Mouse (Mus musculus) heart, adult 2 months (tissue): ENCODE measurements around the gene Hs3st1. TPM values are rescaled to one million over a fixed set of nuclear protein-coding genes. Genes with fewer than 3 reads are reported as not detected.

Source experiments
- DNase-seq, 2 experiments: peaks; one replicate each; pipeline ENCODE4 v3.0.0; 2021
- H3K27ac ChIP-seq: fragments of 200-600 bp; 2 replicates; pipeline ENCODE4 v1.8.1; 2022
- H3K27me3 ChIP-seq: fragments of 200-500 bp; 2 replicates; pipeline ENCODE4 v1.6.1; 2012; ENCODE audit warnings: mild to moderate bottlenecking, low read length, inconsistent platforms, mixed read lengths; ENCODE audit not compliant: control insufficient read depth, insufficient read depth
- H3K36me3 ChIP-seq: fragments of 200-500 bp; 2 replicates; pipeline ENCODE4 v1.6.1; 2012; ENCODE audit warnings: low read length, inconsistent platforms; ENCODE audit not compliant: control insufficient read depth, insufficient read depth
- H3K4me1 ChIP-seq: fragments of 200-500 bp; 2 replicates; pipeline ENCODE4 v1.6.1; 2011; ENCODE audit warnings: low read length; ENCODE audit not compliant: control insufficient read depth, insufficient read depth
- H3K4me3 ChIP-seq: fragments of 200-600 bp; 2 replicates; pipeline ENCODE4 v1.8.1; 2022
- H3K79me2 ChIP-seq: fragments of 200-500 bp; replicated peaks from 2 replicates; pipeline ENCODE4 v1.6.1; 2012; ENCODE audit warnings: mild to moderate bottlenecking, inconsistent platforms, low read length, moderate library complexity, mixed read lengths; ENCODE audit not compliant: control insufficient read depth, insufficient read depth
- H3K9ac ChIP-seq: fragments of 200-500 bp; 2 replicates; pipeline ENCODE4 v1.6.1; 2012; ENCODE audit warnings: low read depth, mild to moderate bottlenecking, control low read depth, inconsistent platforms, low read length, mixed read lengths
- CTCF ChIP-seq: fragments of 200-600 bp; IDR thresholded peaks from 2 replicates; pipeline ENCODE4 v1.8.1; 2022; ENCODE audit warnings: antibody characterized with exemption, mild to moderate bottlenecking, moderate library complexity
- EP300 ChIP-seq: fragments of 200-500 bp; IDR thresholded peaks from 2 replicates; pipeline ENCODE4 v1.6.1; 2011; ENCODE audit warnings: low read depth, low read length, control low read depth; ENCODE audit not compliant: insufficient read depth
- POLR2A ChIP-seq: fragments of 200-500 bp; IDR thresholded peaks from 2 replicates; pipeline ENCODE4 v1.6.1; 2011; ENCODE audit warnings: mild to moderate bottlenecking, low read depth, low read length, control low read depth; ENCODE audit not compliant: insufficient read depth
- WGBS: fragments of 180-500 bp; shearing (Covaris S2); methylation state at CpG from one replicate; pipeline ENCODE4 v1.1.7; 2018; 5-methylcytosine and 5-hydroxymethylcytosine counted together
- intact Hi-C: fragments of 180-260 bp; cut with DNase I; formaldehyde crosslinking; loops from one replicate; pipeline ENCODE4 v1.15.1; 2025
- polyA plus RNA-seq: library from polyadenylated mRNA; depleted of rRNA; stranded (reverse); fragments of >200 nt; gene quantifications from 2 replicates; pipeline ENCODE4 v1.2.3, GENCODE M21; 2012
- total RNA-seq, 2 experiments: library from RNA; stranded (reverse); gene quantifications; 2 replicates each; pipeline ENCODE4 v1.2.3; 2021

The Hs3st1 gene
- total and polyA plus RNA-seq, 3 experiments, result 4.3 to 13.3 (median 7.5) TPM

DNA sequence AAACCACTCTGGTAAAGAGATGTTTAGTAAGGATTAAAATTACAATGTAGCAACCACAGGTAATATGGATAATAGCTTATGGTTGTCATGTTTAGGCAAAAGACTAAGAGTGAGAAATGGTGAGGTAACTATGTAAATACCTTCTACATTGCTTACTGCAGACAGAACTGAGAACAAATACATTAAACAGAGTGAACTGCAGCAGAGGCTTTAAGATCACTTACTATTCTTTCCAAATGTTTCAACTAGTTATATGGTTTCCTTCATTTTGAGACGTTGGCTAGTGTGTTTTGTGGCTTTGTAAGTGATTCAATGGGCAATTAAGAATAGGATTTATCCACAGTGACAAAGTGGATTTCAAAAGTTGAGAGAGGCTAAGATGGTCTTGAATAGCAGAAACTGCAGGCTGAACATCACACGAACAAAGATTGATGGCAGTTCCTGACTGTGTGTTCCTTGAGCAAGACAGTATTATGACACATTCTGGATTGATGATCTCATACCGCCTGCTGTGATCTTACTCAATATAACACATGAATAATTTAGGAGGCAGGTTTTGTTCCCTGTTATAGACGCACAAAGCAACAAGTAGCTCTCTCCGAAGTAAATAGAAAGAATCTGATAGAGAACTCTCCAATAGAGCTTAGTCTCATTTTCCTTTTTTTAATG is 16.5 kb upstream of the Hs3st1 start:
- Histone ChIP-seq H3K27me3 (no peaks in the 10 kb centered on the region), H3K4me3 (no peak overlapping the region), H3K36me3 (no peaks in the 10 kb centered on the region), H3K9ac (no peak overlapping the region), H3K79me2 (no peaks in the 10 kb centered on the region), H3K4me1 (no peaks in the 10 kb centered on the region), H3K27ac (no peak overlapping the region)
- 78% methylated on average over 5 of the region's 5 CpGs for WGBS
- TF ChIP-seq POLR2A (no peak), EP300 (no peak), CTCF (no peak)
- DNase-seq, result no peak
- intact Hi-C loops, result no loop called here

DNA sequence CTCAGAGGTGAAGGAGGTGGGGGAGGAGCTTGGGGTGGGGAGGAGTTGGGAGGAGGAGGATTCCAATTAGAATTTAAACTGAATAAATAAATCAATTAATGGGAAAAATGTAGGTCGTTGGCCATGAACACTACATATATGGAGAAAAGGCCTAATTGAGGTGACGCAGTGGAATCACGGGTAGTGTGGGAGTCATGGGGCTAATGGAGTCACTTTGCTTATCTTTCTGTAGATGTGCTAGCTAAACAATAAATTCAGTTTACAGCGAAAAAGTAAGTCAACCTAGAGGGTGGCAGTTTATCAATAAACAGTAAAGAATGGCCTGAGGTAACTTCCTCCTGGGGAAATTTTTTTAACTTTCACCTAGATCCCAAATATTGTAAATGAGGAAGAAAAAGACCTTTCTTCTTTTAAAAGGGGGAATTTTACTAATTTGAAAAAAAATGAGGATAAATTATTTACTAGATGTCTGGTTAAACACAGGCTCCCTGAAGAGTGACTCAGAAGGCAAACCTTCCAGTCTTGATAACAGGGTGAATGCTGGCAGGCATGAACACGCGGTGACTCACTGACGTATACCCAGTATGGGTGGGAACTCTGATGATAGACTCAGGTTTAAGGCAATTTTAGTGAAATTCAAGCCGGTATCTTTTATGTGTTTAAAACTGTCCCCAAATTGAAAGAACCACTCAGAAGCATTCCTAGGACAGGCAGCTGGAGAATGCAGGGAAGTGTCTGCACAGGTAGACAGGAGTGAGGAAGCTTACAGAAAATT is 6.6 kb upstream of the Hs3st1 start:
- WGBS, result 64% methylated on average over 8 of the region's 8 CpGs
- Histone ChIP-seq H3K9ac (no peak overlapping the region), H3K36me3 (no peaks in the 10 kb centered on the region; the same call in 1 of the 2 replicates), H3K4me1 (no peaks in the 10 kb centered on the region; the same call in 1 of the 2 replicates), H3K27ac (no peak overlapping the region), H3K27me3 (no peaks in the 10 kb centered on the region), H3K4me3 (no peak overlapping the region), H3K79me2 (no peaks in the 10 kb centered on the region)
- TF ChIP-seq CTCF (no peak), EP300 (no peak), POLR2A (no peak)
- intact Hi-C loops, result no loop called here
- no peak for DNase-seq

DNA sequence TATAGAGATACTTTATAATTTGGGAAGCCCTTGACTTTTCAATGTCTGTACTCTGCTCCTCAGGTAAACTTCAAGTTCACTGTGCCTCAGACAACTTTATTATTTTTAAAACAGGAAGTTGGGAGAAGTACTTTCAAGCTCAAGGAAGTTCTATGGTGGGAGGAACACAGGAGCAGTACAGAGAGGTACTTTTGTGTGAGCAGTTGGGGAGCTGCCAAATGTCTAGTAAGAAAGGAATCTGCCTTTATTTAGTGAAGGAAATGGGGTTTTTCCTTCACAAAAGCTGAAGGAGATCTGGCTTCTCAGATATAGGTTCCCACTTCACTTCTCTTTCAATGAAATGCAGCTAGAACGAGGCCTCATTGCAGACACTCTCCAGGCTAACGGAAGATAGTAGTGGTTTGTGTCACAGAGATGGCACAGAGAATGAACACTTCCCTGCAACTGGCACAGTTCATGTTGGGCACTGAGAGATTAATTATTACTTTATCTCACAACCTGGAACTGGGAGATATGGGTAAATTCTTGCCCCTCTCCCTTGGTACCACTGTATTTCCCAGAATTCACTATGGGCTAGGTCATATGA is 3.7 kb upstream of the Hs3st1 start:
- H3K4me1 ChIP-seq, result no peaks in the 10 kb centered on the region; the same call in 1 of the 2 replicates
- no peak overlapping the region for H3K4me3 ChIP-seq
- no peaks in the 10 kb centered on the region for H3K79me2 ChIP-seq
- WGBS, result 35% methylated on average over 2 of the region's 2 CpGs
- TF ChIP-seq EP300 (no peak), CTCF (no peak), POLR2A (no peak)
- no peaks in the 10 kb centered on the region; the same call in 1 of the 2 replicates for H3K36me3 ChIP-seq
- H3K9ac ChIP-seq, result no peak overlapping the region
- DNase-seq, result no peak
- intact Hi-C loops, result loop anchor here (5.0 kb wide), 1 partner anchor 83 kb away; no protein-coding TSS in a partner anchor
- H3K27ac ChIP-seq, result no peak overlapping the region
- no peaks in the 10 kb centered on the region for H3K27me3 ChIP-seq

DNA sequence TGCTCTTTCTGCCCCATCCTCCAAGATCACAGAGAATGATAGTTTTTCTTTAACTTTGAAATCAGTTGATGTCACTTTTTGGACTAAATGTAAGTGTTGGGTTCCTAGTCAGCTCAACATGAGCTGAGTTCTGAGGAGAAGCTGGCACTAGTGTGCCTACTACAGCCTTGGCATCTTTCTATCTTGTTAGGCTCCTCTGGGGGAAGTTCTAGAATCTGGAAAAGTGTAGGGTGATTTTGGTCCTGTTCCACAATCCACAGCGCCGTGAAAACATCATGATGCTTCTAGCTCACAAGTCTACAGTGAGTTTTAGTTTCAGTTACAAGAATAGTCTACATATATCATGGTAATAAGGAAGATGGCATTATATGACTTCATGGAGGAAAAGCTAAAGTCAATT is 18.4 kb downstream of the Hs3st1 start:
- DNase-seq, result no peak
- Histone ChIP-seq H3K9ac (no peak overlapping the region), H3K27me3 (no peaks in the 10 kb centered on the region), H3K4me3 (no peak overlapping the region), H3K4me1 (no peaks in the 10 kb centered on the region), H3K79me2 (no peaks in the 10 kb centered on the region), H3K36me3 (no peaks in the 10 kb centered on the region), H3K27ac (no peak overlapping the region)
- intact Hi-C loops, result no loop called here
- 82% methylated on average over 2 of the region's 2 CpGs for WGBS
- TF ChIP-seq POLR2A (no peak), CTCF (no peak)

DNA sequence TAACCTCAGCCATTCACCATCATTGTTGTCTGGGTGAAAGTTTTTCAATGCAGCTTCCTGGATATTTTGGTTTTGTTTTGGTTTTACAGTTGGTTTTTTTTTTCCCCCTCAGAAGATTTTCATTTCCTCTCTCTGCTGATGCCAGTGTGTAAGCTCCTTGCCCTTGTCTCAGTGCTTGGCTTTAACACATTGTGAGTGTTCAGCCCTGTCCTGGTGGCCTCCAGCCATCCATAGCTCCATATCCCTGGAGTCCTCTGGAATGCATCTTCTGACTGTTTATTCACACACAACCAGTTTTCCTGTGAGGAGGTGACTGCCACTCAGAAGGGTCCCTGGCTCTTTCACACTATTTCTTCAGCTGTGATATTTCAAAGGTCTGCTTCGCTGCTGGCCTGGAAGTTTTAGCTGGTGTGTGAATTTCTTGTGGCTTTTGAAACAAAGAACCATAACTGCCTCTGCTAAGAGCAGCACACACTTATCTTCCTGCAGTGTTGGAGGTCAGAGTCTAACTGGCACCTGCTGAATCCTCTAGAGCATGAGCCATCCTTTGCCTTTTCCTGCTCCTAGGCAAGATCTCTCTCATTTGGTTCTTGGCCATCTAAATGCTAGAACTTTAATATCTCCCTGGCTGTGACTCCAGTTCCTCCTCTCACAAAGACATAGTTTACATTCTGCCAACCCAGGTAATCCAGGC is 21.4 kb downstream of the Hs3st1 start:
- WGBS, result 45% methylated on average over 1 of the region's 1 CpGs
- H3K4me1 ChIP-seq, result no peaks in the 10 kb centered on the region

More for the DNA sequence above, 21.4 kb downstream of the Hs3st1 start:
- Histone ChIP-seq H3K9ac (no peak overlapping the region), H3K4me3 (no peak overlapping the region), H3K27ac (no peak overlapping the region), H3K36me3 (no peaks in the 10 kb centered on the region), H3K27me3 (no peaks in the 10 kb centered on the region), H3K79me2 (no peaks in the 10 kb centered on the region)
- intact Hi-C loops, result no loop called here
- DNase-seq, result no peak
- no peak for TF ChIP-seq CTCF
- TF ChIP-seq EP300, result no peak
- TF ChIP-seq POLR2A, result no peak
